Mouse (Mus musculus) stomach, embryonic 14.5 days (tissue): Measurements from ENCODE around the gene Aspn. TPM values are rescaled to one million over a fixed set of nuclear protein-coding genes. Genes with fewer than 3 reads are reported as not detected.

Source experiments
- ATAC-seq: fragments of 200-750 bp; cut with Nextera tagmentation; 2 replicates; pipeline ENCODE4 v1.8.0; 2017; ENCODE audit warnings: low read depth, moderate TSS enrichment; ENCODE audit not compliant: insufficient number of reproducible peaks, insufficient read depth, low FRiP score
- H3K27ac ChIP-seq: fragments of 300-500 bp; sonication (generic); 2 replicates; pipeline ENCODE4 v1.5.1; 2014; ENCODE audit warnings: mild to moderate bottlenecking, low read length, moderate library complexity, mixed read lengths
- H3K27me3 ChIP-seq: fragments of 300-500 bp; sonication (generic); 2 replicates; pipeline ENCODE4 v1.6.1; 2014; ENCODE audit warnings: low read length, control low read depth, mixed read lengths; ENCODE audit not compliant: control insufficient read depth, insufficient read depth
- H3K36me3 ChIP-seq: fragments of 300-500 bp; sonication (generic); 2 replicates; pipeline ENCODE4 v1.6.1; 2014; ENCODE audit warnings: mild to moderate bottlenecking, control low read depth, low read length, moderate library complexity, mixed read lengths; ENCODE audit not compliant: control insufficient read depth, insufficient read depth
- H3K4me1 ChIP-seq: fragments of 300-500 bp; sonication (generic); 2 replicates; pipeline ENCODE4 v1.6.1; 2014; ENCODE audit warnings: low read length, control low read depth, mixed read lengths; ENCODE audit not compliant: control insufficient read depth, insufficient read depth
- H3K4me2 ChIP-seq: fragments of 300-500 bp; sonication (generic); replicated peaks from 2 replicates; pipeline ENCODE4 v1.6.1; 2014; ENCODE audit warnings: low read depth, low read length, control low read depth
- H3K4me3 ChIP-seq: fragments of 300-500 bp; sonication (generic); 2 replicates; pipeline ENCODE4 v1.5.1; 2014; ENCODE audit warnings: low read depth, low read length, control low read depth
- H3K9ac ChIP-seq: fragments of 300-500 bp; sonication (generic); replicated peaks from 2 replicates; pipeline ENCODE4 v1.6.1; 2014; ENCODE audit warnings: low read depth, mild to moderate bottlenecking, control low read depth, low read length, moderate library complexity, mixed read lengths
- H3K9me3 ChIP-seq: fragments of 300-500 bp; sonication (generic); 2 replicates; pipeline ENCODE4 v1.6.1; 2016; ENCODE audit warnings: low read depth, low read length, control low read depth; ENCODE audit not compliant: control insufficient read depth
- WGBS: fragments of 180-500 bp; shearing (Covaris S2); extraction: QIAGEN DNeasy Blood & Tissue Kit; methylation state at CpG from one replicate; pipeline ENCODE4 v1.1.7; 2014; 5-methylcytosine and 5-hydroxymethylcytosine counted together
- polyA plus RNA-seq: library from polyadenylated mRNA; unstranded; fragments of >200 nt; fragmentation: Nextera tagmentation; extraction: Ambion mirVana; gene quantifications from 2 replicates; pipeline ENCODE4 v1.2.1, GENCODE M21; 2014

Aspn gene
- polyA plus RNA-seq, 1 experiment from 2014 or later: 51.6 TPM

GRCm38 (mm10) chr13:49545646-49546045, 1.4 kb downstream of the Aspn start:
- no peaks in the 10 kb centered on the region for H3K9me3 ChIP-seq
- H3K27ac ChIP-seq: peak overlapping the region; percentile 83
- no peaks in the 10 kb centered on the region for H3K36me3 ChIP-seq
- no peaks in the 10 kb centered on the region for H3K27me3 ChIP-seq
- ATAC-seq: peak; percentile 75; the same call in 1 of the 2 replicates
- H3K9ac ChIP-seq: no peak overlapping the region
- H3K4me1 ChIP-seq: peaks cover 8% of the 10 kb centered on the region; the same call in 1 of the 2 replicates
- 23% methylated on average over 3 of the region's 3 CpGs for WGBS
- H3K4me3 ChIP-seq: no peak overlapping the region
- H3K4me2 ChIP-seq: peak overlapping the region; percentile 1; the same call in 1 of the 2 replicates

- Histone ChIP-seq H3K4me1 (peaks cover 8% of the 10 kb centered on the region; the same call in 1 of the 2 replicates), H3K27ac (peak overlapping the region; percentile 83), H3K4me3 (no peak overlapping the region), H3K4me2 (0 out of 2 replicates have a peak overlapping the region, but pooled peaks have one; percentile 14), H3K27me3 (no peaks in the 10 kb centered on the region), H3K36me3 (no peaks in the 10 kb centered on the region), H3K9ac (no peak overlapping the region), H3K9me3 (no peaks in the 10 kb centered on the region)
- no peak for ATAC-seq
- 63% methylated on average over 1 of the region's 1 CpGs for WGBS
These were observed 2.3 kb downstream of the Aspn start for GRCm38 (mm10) chr13:49546517-49546916.

DNA sequence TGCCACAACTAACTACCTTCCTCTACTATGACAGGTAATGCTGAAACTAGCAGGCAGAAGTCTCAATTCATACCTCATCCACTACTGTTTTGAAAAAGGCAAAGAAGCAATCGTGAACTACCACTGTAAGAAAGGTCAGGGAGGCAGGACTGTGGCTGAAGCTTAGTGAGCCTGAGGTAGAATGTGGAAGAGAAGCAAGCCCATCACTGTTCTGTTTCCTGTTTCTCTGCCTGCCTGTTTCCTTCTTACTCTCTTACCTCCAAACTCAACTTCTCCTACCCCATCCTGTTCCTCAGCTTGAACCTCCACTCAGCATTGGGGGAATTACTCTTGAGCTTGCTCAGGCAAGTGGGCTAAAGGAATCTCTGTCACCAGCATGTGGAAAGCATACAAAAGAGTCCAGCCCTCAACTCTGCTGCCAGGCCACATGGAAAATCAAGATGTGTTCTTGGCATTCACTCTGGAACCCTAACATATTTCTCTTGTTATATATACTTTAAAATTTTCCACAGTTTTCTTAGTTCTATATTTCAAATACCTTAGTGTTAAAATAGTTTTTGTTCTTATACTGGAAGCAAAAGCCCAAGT, 3.4 kb downstream of the Aspn start:
- Histone ChIP-seq H3K27ac (peak overlapping the region; percentile 83; the same call in 1 of the 2 replicates), H3K9me3 (no peaks in the 10 kb centered on the region), H3K4me3 (no peak overlapping the region), H3K36me3 (no peaks in the 10 kb centered on the region), H3K27me3 (no peaks in the 10 kb centered on the region), H3K4me2 (no peak overlapping the region), H3K4me1 (peaks cover 8% of the 10 kb centered on the region; the same call in 1 of the 2 replicates), H3K9ac (no peak overlapping the region)
- no peak for ATAC-seq
- WGBS: 72% methylated on average over 1 of the region's 1 CpGs

DNA sequence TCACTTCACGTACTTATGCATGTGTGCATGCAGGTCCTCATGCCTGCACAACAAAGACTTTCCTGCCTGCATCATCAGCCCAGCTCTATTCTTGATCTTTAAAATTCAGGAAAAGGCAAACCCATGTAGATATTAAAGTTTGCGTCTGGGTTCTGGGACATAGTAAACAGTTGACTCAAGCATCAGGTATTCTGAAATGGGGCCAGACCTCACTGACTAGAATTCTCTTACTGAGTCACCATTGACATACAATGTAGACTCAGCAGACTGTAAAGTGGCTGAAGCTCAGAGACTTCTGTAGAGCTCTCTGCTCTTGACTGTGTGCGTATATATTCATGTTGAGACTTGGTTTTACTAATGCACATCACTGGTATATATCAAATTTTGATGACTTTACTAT, 5.4 kb downstream of the Aspn start:
- Histone ChIP-seq H3K4me3 (no peak overlapping the region), H3K9me3 (no peaks in the 10 kb centered on the region), H3K4me2 (no peak overlapping the region), H3K27me3 (no peaks in the 10 kb centered on the region), H3K27ac (no peak overlapping the region), H3K4me1 (0 out of 2 replicates have a peak, but pooled peaks cover 3% of the 10 kb centered on the region), H3K36me3 (no peaks in the 10 kb centered on the region), H3K9ac (no peak overlapping the region)
- WGBS: 80% methylated on average over 3 of the region's 3 CpGs
- no peak for ATAC-seq

- Histone ChIP-seq H3K9me3 (no peaks in the 10 kb centered on the region), H3K27ac (no peak overlapping the region), H3K4me3 (no peak overlapping the region), H3K9ac (no peak overlapping the region), H3K36me3 (no peaks in the 10 kb centered on the region), H3K4me2 (no peak overlapping the region), H3K4me1 (no peaks in the 10 kb centered on the region), H3K27me3 (no peaks in the 10 kb centered on the region)
- no peak for ATAC-seq
- 81% methylated on average over 5 of the region's 5 CpGs for WGBS
These were observed 10.3 kb downstream of the Aspn start for GRCm38 (mm10) chr13:49554519-49554918.

DNA sequence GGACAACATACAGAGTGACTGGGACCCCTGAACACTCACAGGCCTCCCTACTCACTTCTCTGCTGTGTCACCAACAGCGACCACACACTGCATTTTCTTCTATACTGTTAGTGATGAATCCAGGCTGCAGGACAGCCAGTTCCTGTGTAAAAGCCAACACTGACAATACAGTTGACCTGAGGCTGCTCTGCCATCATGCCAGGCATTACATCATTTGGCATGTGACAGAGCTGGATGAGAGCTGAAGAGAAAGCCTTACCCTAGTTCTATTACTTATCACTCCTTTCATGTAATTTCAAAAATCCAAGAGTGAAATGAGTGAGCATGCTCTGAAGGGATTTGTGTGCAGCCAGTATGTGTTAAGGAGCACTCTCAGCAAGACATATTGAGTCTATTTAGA, 12.0 kb downstream of the Aspn start:
- Histone ChIP-seq H3K4me2 (no peak overlapping the region), H3K4me3 (no peak overlapping the region), H3K27ac (no peak overlapping the region), H3K27me3 (no peaks in the 10 kb centered on the region), H3K9ac (no peak overlapping the region), H3K36me3 (no peaks in the 10 kb centered on the region), H3K9me3 (no peaks in the 10 kb centered on the region), H3K4me1 (no peaks in the 10 kb centered on the region)
- WGBS: 81% methylated on average over 1 of the region's 1 CpGs
- no peak for ATAC-seq

DNA sequence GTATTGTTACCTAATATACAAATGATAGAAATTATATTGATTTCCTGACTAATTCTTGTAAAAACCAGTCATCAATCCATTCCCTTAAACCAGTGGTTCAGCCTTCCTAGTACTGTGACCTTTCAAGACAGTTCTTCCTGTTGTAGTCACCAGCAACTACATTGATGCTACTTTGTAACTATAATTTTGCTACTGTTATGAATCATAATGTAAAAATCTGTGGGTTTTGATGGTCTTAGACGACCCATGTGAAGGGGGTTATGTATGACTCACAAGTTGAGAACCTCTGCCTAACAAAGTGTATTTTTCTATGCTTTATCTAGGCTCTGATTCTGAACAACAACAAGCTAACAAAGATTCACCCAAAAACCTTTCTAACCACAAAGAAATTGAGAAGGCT, 12.7 kb downstream of the Aspn start:
- no peak overlapping the region for H3K4me3 ChIP-seq

GRCm38 (mm10) chr13:49559185-49559584, 14.9 kb downstream of the Aspn start:
- ATAC-seq: no peak
- no peak overlapping the region for H3K9ac ChIP-seq
- H3K9me3 ChIP-seq: no peaks in the 10 kb centered on the region
- no peaks in the 10 kb centered on the region for H3K4me1 ChIP-seq
- H3K36me3 ChIP-seq: no peaks in the 10 kb centered on the region
- H3K4me3 ChIP-seq: no peak overlapping the region
- WGBS: 49% methylated on average over 2 of the region's 2 CpGs
- H3K27me3 ChIP-seq: no peaks in the 10 kb centered on the region
- H3K27ac ChIP-seq: no peak overlapping the region
- H3K4me2 ChIP-seq: no peak overlapping the region

More for the DNA sequence above, 12.7 kb downstream of the Aspn start:
- Histone ChIP-seq H3K4me1 (no peaks in the 10 kb centered on the region), H3K9me3 (no peaks in the 10 kb centered on the region), H3K9ac (no peak overlapping the region), H3K4me2 (no peak overlapping the region), H3K27me3 (no peaks in the 10 kb centered on the region), H3K27ac (no peak overlapping the region), H3K36me3 (no peaks in the 10 kb centered on the region)
- WGBS: 59% methylated on average over 1 of the region's 1 CpGs
- ATAC-seq: no peak

DNA sequence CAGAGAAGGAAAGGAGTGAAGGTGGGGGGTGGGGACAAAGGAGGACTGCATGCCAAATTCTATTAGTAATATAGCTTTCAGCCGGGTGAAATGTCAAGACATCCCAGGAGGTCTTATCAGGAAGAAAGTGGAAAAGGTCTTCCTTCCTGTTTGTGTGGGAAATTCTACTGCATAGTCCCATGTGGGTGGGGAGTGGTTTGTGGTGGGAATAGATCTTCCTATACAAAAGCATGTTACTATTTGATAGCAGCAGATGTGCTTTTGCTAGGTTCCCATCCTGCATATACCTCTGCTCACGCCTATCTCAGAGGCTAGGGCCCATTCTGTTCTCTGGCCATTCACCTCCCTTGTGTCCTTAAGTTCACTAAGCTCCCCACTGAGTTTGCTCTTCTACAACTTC, 16.6 kb downstream of the Aspn start:
- H3K4me2 ChIP-seq: no peak overlapping the region
- no peaks in the 10 kb centered on the region for H3K4me1 ChIP-seq
- no peaks in the 10 kb centered on the region for H3K27me3 ChIP-seq
- no peak for ATAC-seq
- no peak overlapping the region for H3K4me3 ChIP-seq
- H3K27ac ChIP-seq: no peak overlapping the region
- no peaks in the 10 kb centered on the region for H3K9me3 ChIP-seq
- WGBS: 66% methylated on average over 2 of the region's 2 CpGs
- no peak overlapping the region for H3K9ac ChIP-seq
- H3K36me3 ChIP-seq: no peaks in the 10 kb centered on the region
